Mouse (Mus musculus): Measurements from ENCODE around the gene Actb. TPM values are rescaled to one million over a fixed set of nuclear protein-coding genes. Genes with fewer than 3 reads are reported as not detected.
"Not testable (repeated sequence)": the region's sequence is repeated elsewhere in the genome, so short reads cannot be mapped to it uniquely, and the experiment has no call there.

Actb gene
- total RNA-seq, 2 experiments from 2014 or later: 1,831 to 2,004 TPM

- DNase-seq: peak; percentile 40 to 45
- intact Hi-C loops (cut with DNase I): loop anchor here (1.0 kb wide), 1 partner anchor 25 kb away; no protein-coding TSS in a partner anchor
These were observed 2.1 kb downstream of the Actb start for GRCm38 (mm10) chr5:142904208-142905037.

- intact Hi-C loops (cut with DNase I): no loop called here
- DNase-seq: peak in 1 of 2 experiments; percentile 40
These were observed 2.9 kb downstream of the Actb start for GRCm38 (mm10) chr5:142903470-142904207.

GRCm38 (mm10) chr5:142902506-142903314, 3.8 kb downstream of the Actb start:
- peak in 1 of 2 experiments; percentile 46 for DNase-seq
- intact Hi-C loops (cut with DNase I): no loop called here

- intact Hi-C loops (cut with DNase I): no loop called here
- peak in 1 of 2 experiments; percentile 36 for DNase-seq
These were observed 4.6 kb downstream of the Actb start for GRCm38 (mm10) chr5:142901846-142902505.

GRCm38 (mm10) chr5:142901355-142901802, 5.2 kb downstream of the Actb start:
- peak; percentile 72 to 76 for DNase-seq
- intact Hi-C loops (cut with DNase I): no loop called here

- intact Hi-C loops (cut with DNase I): no loop called here
- peak in 1 of 2 experiments; percentile 37 for DNase-seq
These were observed 5.9 kb downstream of the Actb start for GRCm38 (mm10) chr5:142900651-142901050.

GRCm38 (mm10) chr5:142899932-142900533, 6.5 kb downstream of the Actb start:
- intact Hi-C loops (cut with DNase I): no loop called here
- DNase-seq: no peak

GRCm38 (mm10) chr5:142899057-142899601, 7.4 kb downstream of the Actb start:
- DNase-seq: peak in 1 of 2 experiments; percentile 32
- intact Hi-C loops (cut with DNase I): no loop called here

GRCm38 (mm10) chr5:142898316-142898715, 8.2 kb downstream of the Actb start:
- intact Hi-C loops (cut with DNase I): no loop called here
- no peak for DNase-seq

- DNase-seq: peak; percentile 44 to 57
These were observed 8.8 kb downstream of the Actb start for GRCm38 (mm10) chr5:142897568-142898248.

GRCm38 (mm10) chr5:142896713-142897112, 9.8 kb downstream of the Actb start:
- intact Hi-C loops (cut with DNase I): no loop called here
- DNase-seq: no peak

More at GRCm38 (mm10) chr5:142897568-142898248, 8.8 kb downstream of the Actb start:
- intact Hi-C loops (cut with DNase I): no loop called here

- peak in 1 of 2 experiments; percentile 46 for DNase-seq
- intact Hi-C loops (cut with DNase I): no loop called here
These were observed 10.4 kb downstream of the Actb start for GRCm38 (mm10) chr5:142896192-142896591.

- peak; percentile 94 to 96 for DNase-seq
- intact Hi-C loops (cut with DNase I): loop anchor here (1.0 kb wide), 2 partner anchors 16 to 31 kb away; no protein-coding TSS in a partner anchor
These were observed 11.5 kb downstream of the Actb start, which contains the start of gene Fbxl18 for GRCm38 (mm10) chr5:142894918-142895613. TSS of gene Fbxl18 (minus strand) at chr5:142895421.

- intact Hi-C loops (cut with DNase I): no loop called here
- no peak for DNase-seq
These were observed 15.2 kb downstream of the Actb start for GRCm38 (mm10) chr5:142891396-142891795.

- intact Hi-C loops (cut with DNase I); DNase-seq: not testable (repeated sequence)
These were observed 19.0 kb downstream of the Actb start for GRCm38 (mm10) chr5:142887533-142887932.

- intact Hi-C loops (cut with DNase I): no loop called here
- no peak for DNase-seq
These were observed 19.8 kb downstream of the Actb start for GRCm38 (mm10) chr5:142886761-142887160.

- intact Hi-C loops (cut with DNase I): no loop called here
- DNase-seq: no peak
These were observed 20.4 kb downstream of the Actb start for GRCm38 (mm10) chr5:142886181-142886580.

- intact Hi-C loops (cut with DNase I): no loop called here
- DNase-seq: no peak
These were observed 24.1 kb downstream of the Actb start for GRCm38 (mm10) chr5:142882471-142882870.
